Mouse (Mus musculus): ENCODE results near the gene Isl2. TPM values are rescaled to one million over a fixed set of nuclear protein-coding genes. Genes with fewer than 3 reads are reported as not detected.

The Isl2 gene
- total and polyA plus RNA-seq, 3 experiments: 0.47 to 0.56 (median 0.55) TPM

GRCm38 (mm10) chr9:55586141-55586540 lies 47.7 kb downstream of the Isl2 start:
- Histone ChIP-seq H3K27me3 (replicated peaks) (no peaks in the 10 kb centered on the region), H3K4me3 (replicated peaks in 1 of 3; ENCODE audit: low read depth in 2 of 3, low read length in 2 of 3, poor library complexity in 1 of 3) (no peak overlapping the region), H3K79me2 (replicated peaks; ENCODE audit: control insufficient read depth, extremely low read depth, insufficient read depth, poor library complexity, severe bottlenecking) (no peaks in the 10 kb centered on the region), H3K9ac (ENCODE audit: insufficient read depth, low read depth) (no peak overlapping the region), H3K36me3 (replicated peaks in 1 of 2; ENCODE audit: control insufficient read depth in 1 of 2, insufficient read depth in 1 of 2, low read length in 1 of 2) (no peaks in the 10 kb centered on the region), H3K9me3 (replicated peaks; ENCODE audit: low read length) (no peaks in the 10 kb centered on the region), H3K4me1 (ENCODE audit: control insufficient read depth in 1 of 2, insufficient read depth in 2 of 2) (peaks cover 0 to 6% of the 10 kb centered on the region in 2 experiments; a peak in 1 of 4 replicates), H3K27ac (ENCODE audit: insufficient read depth, low read depth) (no peak overlapping the region), H3K4me2 (ENCODE audit: insufficient read depth, low read depth, poor library complexity, severe bottlenecking) (no peak overlapping the region)
- dilution Hi-C loops (cut with MboI; ENCODE audit: extremely low pct_ligation_motif_present, extremely low pct_unique_long_range_greater_than_20kb, low sequenced_read_pairs): no loop called here
- no peak for TF ChIP-seq USF2 (conservative IDR thresholded peaks at IDR 0.05; ENCODE audit: low read depth, low read length)
- DNase-seq (ENCODE audit: extremely low read depth): no peak
- in situ Hi-C loops (cut with MboI; ENCODE audit: low pct_ligation_motif_present, low pct_unique_long_range_greater_than_20kb, low sequenced_read_pairs): no loop called here

Other genes starting within 250 kb of the Isl2 start
- gene Nrg4, start 211.8 kb upstream of the Isl2 start, total RNA-seq (2012; rRNA removed): 0.81 and 1.5 TPM in 2 replicates
- gene Nrg4, start 211.8 kb upstream of the Isl2 start, total RNA-seq (2014; rRNA removed): 1.2 and 1.6 TPM in 2 replicates
- 1.7 and 1.8 TPM in 2 replicates for gene Nrg4, start 211.8 kb upstream of the Isl2 start, polyA plus RNA-seq (2012; ENCODE audit: insufficient read length, low read depth)
- gene Tmem266, start 211.8 kb upstream of the Isl2 start, total RNA-seq (2012; rRNA removed): not detected in 2 replicates
- not detected in 2 replicates for gene Tmem266, start 211.8 kb upstream of the Isl2 start, total RNA-seq (2014; rRNA removed)
- not detected in 2 replicates for gene Tmem266, start 211.8 kb upstream of the Isl2 start, polyA plus RNA-seq (2012; ENCODE audit: insufficient read length, low read depth)
- gene Etfa, start 26.4 kb upstream of the Isl2 start, total RNA-seq (2012; rRNA removed): 37.8 and 42.7 TPM in 2 replicates
- 60.1 and 69.3 TPM in 2 replicates for gene Etfa, start 26.4 kb upstream of the Isl2 start, total RNA-seq (2014; rRNA removed)
- gene Etfa, start 26.4 kb upstream of the Isl2 start, polyA plus RNA-seq (2012; ENCODE audit: insufficient read length, low read depth): 121 and 139 TPM in 2 replicates

All from CH12.LX (cell line).